Mouse (Mus musculus) bone marrow macrophage, adult 2 months (primary cell): ENCODE results near the gene Vgll4. TPM values are rescaled to one million over a fixed set of nuclear protein-coding genes. Genes with fewer than 3 reads are reported as not detected.

Experiments
- H3K27ac ChIP-seq: 2 replicates; pipeline ENCODE4 v1.5.1; 2012; ENCODE audit warnings: low read depth, low read length; ENCODE audit not compliant: insufficient read depth
- H3K4me1 ChIP-seq: 2 replicates; pipeline ENCODE4 v1.6.1; 2012; ENCODE audit warnings: low read length; ENCODE audit not compliant: control insufficient read depth, insufficient read depth
- H3K4me3 ChIP-seq: 2 replicates; pipeline ENCODE4 v1.5.1; 2012; ENCODE audit warnings: mild to moderate bottlenecking, low read length, moderate library complexity; ENCODE audit not compliant: insufficient read depth
- CTCF ChIP-seq: IDR thresholded peaks from 2 replicates; pipeline ENCODE4 v1.5.1; 2012; ENCODE audit warnings: low read depth, mild to moderate bottlenecking, low read length, moderate library complexity
- POLR2A ChIP-seq: IDR thresholded peaks from 2 replicates; pipeline ENCODE4 v1.6.1; 2012; ENCODE audit warnings: mild to moderate bottlenecking, low read depth, low read length, borderline replicate concordance
- polyA plus RNA-seq: library from polyadenylated mRNA; stranded (reverse); fragments of >200 nt; gene quantifications from 2 replicates; pipeline ENCODE4 v1.2.4, GENCODE M21; 2012; ENCODE audit not compliant: missing spikeins, insufficient read depth, insufficient read length

The Vgll4 gene
- polyA plus RNA-seq, 1 experiment = 39.5 TPM

GRCm38 (mm10) chr6:114976915-114977419, 7.2 kb upstream of the Vgll4 start:
- no peaks in the 10 kb centered on the region for H3K4me1 ChIP-seq
- H3K27ac ChIP-seq = no peak overlapping the region
- no peak overlapping the region for H3K4me3 ChIP-seq
- TF ChIP-seq CTCF (no peak), POLR2A (no peak)

DNA sequence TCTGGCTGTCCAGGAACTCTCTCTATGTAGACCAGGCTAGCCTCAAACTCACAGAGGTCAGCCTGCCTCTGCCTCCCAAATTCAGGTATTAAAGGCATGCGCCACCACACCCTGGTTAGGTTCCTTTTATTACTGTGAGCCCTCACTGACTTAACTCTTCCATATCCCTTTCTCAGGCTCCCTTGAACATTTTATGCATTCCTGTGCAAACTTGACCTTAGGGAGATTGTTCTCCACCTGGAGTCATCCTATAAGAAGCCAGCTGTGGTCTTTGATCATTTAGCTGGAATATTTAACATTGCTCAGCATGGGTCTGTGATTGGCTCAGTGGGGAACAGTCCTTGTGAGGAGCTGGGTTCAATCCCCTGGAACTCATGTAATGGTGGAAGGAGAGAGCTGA, 4.5 kb upstream of the Vgll4 start:
- H3K4me3 ChIP-seq = no peak overlapping the region
- no peak for TF ChIP-seq CTCF
- TF ChIP-seq POLR2A = no peak
- H3K4me1 ChIP-seq = no peaks in the 10 kb centered on the region

DNA sequence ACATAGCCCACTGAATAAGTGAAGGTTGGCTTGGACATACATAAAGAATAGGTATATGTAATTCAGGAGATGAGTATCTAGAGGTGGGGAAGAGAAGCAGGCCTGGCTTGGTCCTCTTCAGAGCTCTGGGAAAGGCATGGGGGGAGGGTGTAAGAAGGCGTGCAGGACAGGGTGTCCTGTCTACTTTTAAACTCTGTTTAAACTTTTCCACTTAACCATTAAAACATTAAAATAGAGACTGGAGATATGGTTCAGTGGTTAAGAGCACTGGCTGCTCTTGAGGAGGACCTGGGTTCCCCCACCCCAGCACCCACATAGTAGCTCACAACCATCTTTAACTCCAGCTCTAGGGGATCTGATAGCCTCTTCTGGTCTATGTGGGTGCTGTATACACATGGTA, 3.2 kb upstream of the Vgll4 start:
- Histone ChIP-seq H3K4me3 (no peak overlapping the region), H3K27ac (no peak overlapping the region), H3K4me1 (no peaks in the 10 kb centered on the region)
- TF ChIP-seq POLR2A (no peak), CTCF (no peak)

More for the DNA sequence above, 4.5 kb upstream of the Vgll4 start:
- H3K27ac ChIP-seq = no peak overlapping the region

DNA sequence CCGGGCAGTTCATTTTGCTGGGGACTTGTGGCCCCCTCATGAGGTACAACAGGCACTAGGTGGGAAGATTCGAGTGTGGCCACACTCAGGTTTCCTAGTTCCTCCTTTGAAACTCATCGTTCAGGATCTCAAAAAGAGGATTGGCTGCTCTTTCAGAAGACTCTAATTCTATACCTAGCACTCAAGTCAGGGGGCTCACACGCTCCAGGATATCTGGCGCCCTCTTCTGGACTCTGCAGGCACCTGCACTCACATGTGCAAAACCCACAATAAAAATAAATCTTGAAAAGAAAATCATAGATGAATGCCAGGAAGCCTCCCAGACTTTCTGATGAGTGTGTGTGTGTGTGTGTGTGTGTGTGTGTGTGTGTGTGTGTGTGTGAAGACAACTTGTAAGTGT, 1.1 kb upstream of the Vgll4 start:
- Histone ChIP-seq H3K4me3 (no peak overlapping the region), H3K27ac (no peak overlapping the region), H3K4me1 (no peaks in the 10 kb centered on the region)
- TF ChIP-seq CTCF (peak; percentile 7; the same call in 1 of the 2 replicates), POLR2A (no peak)

DNA sequence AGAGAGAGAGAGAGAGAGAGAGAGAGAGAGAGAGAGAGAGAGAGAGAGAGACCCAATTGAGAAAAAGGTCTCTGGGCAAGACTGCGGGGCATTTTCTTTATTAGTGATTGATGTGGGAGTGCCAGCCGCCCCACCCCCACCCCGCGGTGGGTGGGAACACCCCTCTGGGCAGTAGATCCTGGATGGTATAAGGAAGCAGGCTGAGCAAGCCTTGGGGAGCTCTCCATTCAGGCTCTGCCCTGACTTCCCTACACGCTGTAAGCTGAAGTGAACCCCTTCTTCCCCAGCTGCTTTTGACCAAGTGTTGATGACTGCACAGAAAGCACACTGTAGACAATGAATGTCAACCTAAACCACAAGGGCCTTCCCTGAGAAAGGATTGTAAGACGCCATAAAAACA, 592 bp upstream of the Vgll4 start:
- TF ChIP-seq POLR2A = no peak
- no peak for TF ChIP-seq CTCF
- H3K27ac ChIP-seq = no peak overlapping the region
- no peaks in the 10 kb centered on the region for H3K4me1 ChIP-seq
- H3K4me3 ChIP-seq = no peak overlapping the region

DNA sequence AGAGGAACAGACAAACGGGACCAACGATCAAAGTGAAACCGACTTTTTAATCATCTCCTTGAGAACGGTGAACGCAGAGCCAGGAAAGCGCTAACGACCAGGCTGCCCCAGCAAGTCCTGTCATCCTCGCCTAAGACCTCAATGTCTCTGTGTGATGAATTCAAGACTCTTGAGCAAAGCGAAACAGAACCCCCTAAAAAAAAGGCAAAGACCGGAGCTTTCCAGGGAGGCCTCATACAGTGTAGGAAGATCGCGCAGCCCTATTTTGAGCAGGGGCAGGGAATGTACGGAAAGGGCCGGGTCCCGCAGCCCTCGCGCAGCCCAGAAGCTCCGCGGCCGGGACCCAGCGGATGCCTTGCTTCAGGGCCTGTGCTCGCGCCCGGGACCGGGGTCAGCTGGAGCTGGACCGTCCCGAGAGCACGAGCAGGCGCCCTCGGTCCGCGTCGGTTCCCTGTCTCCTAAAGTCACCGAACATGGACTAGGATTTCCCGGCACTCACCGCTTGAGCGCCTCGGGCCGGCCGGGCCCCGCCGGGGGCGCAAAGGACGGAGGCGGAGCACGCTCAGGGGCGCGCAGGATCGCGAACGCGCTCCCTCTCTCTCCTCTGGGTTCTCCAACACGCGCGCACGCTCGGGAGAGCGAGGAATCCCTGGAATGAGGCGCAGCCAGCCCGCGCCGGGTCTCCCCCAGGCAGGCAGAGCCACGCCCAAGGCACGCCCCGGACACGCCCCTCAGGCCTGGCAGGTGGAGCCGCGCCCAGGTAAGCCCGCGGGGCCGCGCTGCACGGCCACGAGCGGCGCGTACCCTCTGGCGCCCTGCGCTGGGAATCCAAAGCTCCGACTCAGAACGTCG, 1.2 kb downstream of the Vgll4 start:
- no peaks in the 10 kb centered on the region for H3K4me1 ChIP-seq
- no peak for TF ChIP-seq POLR2A
- no peak for TF ChIP-seq CTCF
- H3K4me3 ChIP-seq = peak overlapping the region; percentile 67
- no peak overlapping the region for H3K27ac ChIP-seq

GRCm38 (mm10) chr6:114967623-114968022, 2.2 kb downstream of the Vgll4 start:
- Histone ChIP-seq H3K27ac (no peak overlapping the region), H3K4me3 (no peak overlapping the region), H3K4me1 (no peaks in the 10 kb centered on the region)
- no peak for TF ChIP-seq POLR2A
- no peak for TF ChIP-seq CTCF

GRCm38 (mm10) chr6:114966396-114967154, 3.2 kb downstream of the Vgll4 start:
- Histone ChIP-seq H3K4me3 (no peak overlapping the region), H3K27ac (no peak overlapping the region), H3K4me1 (no peaks in the 10 kb centered on the region)
- TF ChIP-seq POLR2A (no peak), CTCF (no peak)

DNA sequence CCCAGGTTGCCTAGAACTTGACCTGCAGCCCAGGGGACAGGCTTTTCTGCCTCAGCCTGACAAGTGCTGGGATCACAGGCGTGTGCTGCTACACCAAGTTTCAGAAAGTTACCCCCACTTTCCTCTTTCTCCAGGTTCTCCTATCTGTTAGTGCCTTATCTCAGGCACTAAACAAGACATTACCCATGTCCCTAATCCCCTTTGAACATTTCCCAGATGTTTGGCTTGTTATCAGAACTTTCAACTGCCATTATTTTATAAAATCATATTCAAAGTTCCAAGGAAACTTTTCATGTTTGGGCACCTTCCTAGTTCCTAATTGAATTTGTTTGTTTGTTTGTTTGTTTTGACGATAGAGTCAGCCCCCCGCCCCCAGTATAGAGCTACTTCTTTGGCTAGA, 4.0 kb downstream of the Vgll4 start:
- TF ChIP-seq CTCF = no peak
- no peak for TF ChIP-seq POLR2A
- Histone ChIP-seq H3K4me3 (no peak overlapping the region), H3K27ac (no peak overlapping the region), H3K4me1 (no peaks in the 10 kb centered on the region)

GRCm38 (mm10) chr6:114965396-114965795, 4.4 kb downstream of the Vgll4 start:
- TF ChIP-seq POLR2A (no peak), CTCF (no peak)
- H3K4me1 ChIP-seq = no peaks in the 10 kb centered on the region
- H3K27ac ChIP-seq = no peak overlapping the region
- no peak overlapping the region for H3K4me3 ChIP-seq
